Mouse (Mus musculus) liver, embryonic 11.5 days (tissue): ENCODE measurements around the gene Nfkbib. TPM values are rescaled to one million over a fixed set of nuclear protein-coding genes. Genes with fewer than 3 reads are reported as not detected.

ENCODE experiments used
- ATAC-seq: fragments of 200-750 bp; cut with Nextera tagmentation; replicated peaks from 2 replicates; pipeline ENCODE4 v1.8.0; 2017; ENCODE audit warnings: moderate number of reproducible peaks, mild to moderate bottlenecking, moderate TSS enrichment, moderate library complexity; ENCODE audit not compliant: low FRiP score
- DNase-seq: peaks from one replicate; pipeline ENCODE4 v3.0.0-alpha.2; 2017; ENCODE audit warnings: low spot score
- H3K27ac ChIP-seq: fragments of 300-500 bp; sonication (generic); 2 replicates; pipeline ENCODE4 v1.5.1; 2014; ENCODE audit warnings: mild to moderate bottlenecking, low read depth, low read length, control low read depth
- H3K27me3 ChIP-seq: fragments of 300-500 bp; sonication (generic); replicated peaks from 2 replicates; pipeline ENCODE4 v1.6.1; 2014; ENCODE audit warnings: low read length, mixed read lengths; ENCODE audit not compliant: control insufficient read depth, insufficient read depth
- H3K36me3 ChIP-seq: fragments of 300-500 bp; sonication (generic); 2 replicates; pipeline ENCODE4 v1.6.1; 2014; ENCODE audit warnings: mild to moderate bottlenecking, low read length, moderate library complexity, mixed read lengths; ENCODE audit not compliant: control insufficient read depth, insufficient read depth
- H3K4me1 ChIP-seq: fragments of 300-500 bp; sonication (generic); replicated peaks from 2 replicates; pipeline ENCODE4 v1.6.1; 2014; ENCODE audit warnings: low read length, mixed read lengths; ENCODE audit not compliant: control insufficient read depth, insufficient read depth
- H3K4me2 ChIP-seq: fragments of 300-500 bp; sonication (generic); 2 replicates; pipeline ENCODE4 v1.6.1; 2014; ENCODE audit warnings: mild to moderate bottlenecking, control low read depth, moderate library complexity
- H3K4me3 ChIP-seq: fragments of 300-500 bp; sonication (generic); 2 replicates; pipeline ENCODE4 v1.5.1; 2014; ENCODE audit warnings: low read depth, low read length, control low read depth
- H3K9ac ChIP-seq: fragments of 300-500 bp; sonication (generic); 2 replicates; pipeline ENCODE4 v1.6.1; 2014; ENCODE audit warnings: low read depth, low read length, control low read depth
- H3K9me3 ChIP-seq: fragments of 300-500 bp; sonication (generic); 2 replicates; pipeline ENCODE4 v1.6.1; 2016; ENCODE audit warnings: low read length, inconsistent platforms, mixed read lengths; ENCODE audit not compliant: control insufficient read depth
- WGBS: fragments of 180-500 bp; shearing (Covaris S2); extraction: QIAGEN DNeasy Blood & Tissue Kit; methylation state at CpG from one replicate; pipeline ENCODE4 v1.1.7; 2014; 5-methylcytosine and 5-hydroxymethylcytosine counted together
- polyA plus RNA-seq: library from polyadenylated mRNA; unstranded; fragments of >200 nt; fragmentation: Nextera tagmentation; extraction: Ambion mirVana; gene quantifications from 2 replicates; pipeline ENCODE4 v1.2.1, GENCODE M21; 2014

The Nfkbib gene
- polyA plus RNA-seq, 1 experiment from 2014 or later: 61.4 TPM

DNA sequence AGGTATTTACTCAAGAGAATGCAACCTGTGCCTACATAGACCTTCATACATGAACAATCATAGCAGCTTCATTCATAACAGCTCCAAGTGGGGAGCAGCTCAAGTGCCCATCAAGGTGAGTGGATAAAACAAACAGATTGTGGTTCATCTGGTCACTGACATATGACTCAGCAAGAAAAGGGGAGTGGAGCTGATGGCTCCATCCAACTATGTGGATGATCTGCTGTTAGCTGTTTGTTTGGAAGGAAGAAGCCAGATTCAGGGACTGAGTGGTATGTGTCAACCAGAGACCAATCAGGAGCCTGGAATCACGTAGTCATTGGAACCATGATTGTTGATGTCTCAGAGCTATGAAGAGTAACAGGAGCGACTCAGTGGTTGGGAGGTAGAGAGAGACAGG, 42.7 kb downstream of the Nfkbib start:
- Histone ChIP-seq H3K4me1 (no peaks in the 10 kb centered on the region), H3K9ac (no peak overlapping the region), H3K27ac (no peak overlapping the region), H3K36me3 (no peaks in the 10 kb centered on the region), H3K9me3 (no peaks in the 10 kb centered on the region), H3K4me3 (no peak overlapping the region), H3K27me3 (no peaks in the 10 kb centered on the region), H3K4me2 (no peak overlapping the region)
- 87% methylated on average over 2 of the region's 2 CpGs for WGBS
- ATAC-seq (no peak), DNase-seq (no peak)

- 90% methylated on average over 7 of the region's 7 CpGs for WGBS
- H3K27me3 ChIP-seq: no peaks in the 10 kb centered on the region
Observed at GRCm38 (mm10) chr7:28722079-28722478, 45.2 kb downstream of the Nfkbib start.

DNA sequence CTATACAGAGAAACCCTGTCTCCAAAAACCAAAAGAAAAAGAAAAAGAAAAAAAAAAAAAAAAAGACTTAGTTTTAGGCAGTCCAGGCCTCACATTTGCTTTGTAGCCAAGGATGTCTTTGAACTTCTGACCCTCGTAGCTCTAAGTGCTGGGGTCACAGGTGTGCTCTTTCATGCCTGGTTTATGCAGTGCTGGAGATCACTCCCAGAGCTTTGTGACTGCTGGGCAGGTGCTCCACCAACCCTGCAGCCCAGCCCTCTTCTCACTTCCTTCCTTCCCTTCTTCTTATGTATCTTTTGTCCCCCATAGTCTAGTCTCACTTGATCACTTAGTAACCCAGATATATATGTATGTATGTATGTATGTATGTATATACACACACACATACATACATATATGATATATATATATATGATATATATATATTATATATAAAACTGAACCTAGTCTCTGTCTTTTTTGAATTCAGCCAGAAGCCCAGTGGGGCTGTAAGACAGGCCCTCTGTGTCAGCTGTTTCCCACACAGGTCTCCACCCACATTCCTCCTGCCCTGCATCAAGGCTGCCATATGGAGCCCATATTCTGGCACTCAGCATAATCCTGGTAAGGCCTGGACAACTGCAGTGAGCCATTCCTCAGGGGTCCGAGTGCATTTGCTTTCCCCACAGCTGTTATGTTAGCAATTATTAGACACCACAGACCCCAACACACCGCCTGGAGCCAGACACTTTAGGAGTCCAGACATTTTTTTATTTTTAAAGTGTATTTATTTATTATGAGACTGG, 46.4 kb downstream of the Nfkbib start:
- WGBS: 65% methylated on average over 3 of the region's 3 CpGs

More at GRCm38 (mm10) chr7:28722079-28722478, 45.2 kb downstream of the Nfkbib start:
- H3K9me3 ChIP-seq: no peaks in the 10 kb centered on the region
- no peak overlapping the region for H3K4me3 ChIP-seq
- no peaks in the 10 kb centered on the region for H3K36me3 ChIP-seq
- ATAC-seq (no peak), DNase-seq (no peak)
- H3K27ac ChIP-seq: no peak overlapping the region
- no peak overlapping the region for H3K9ac ChIP-seq
- H3K4me1 ChIP-seq: no peaks in the 10 kb centered on the region
- no peak overlapping the region for H3K4me2 ChIP-seq

DNA sequence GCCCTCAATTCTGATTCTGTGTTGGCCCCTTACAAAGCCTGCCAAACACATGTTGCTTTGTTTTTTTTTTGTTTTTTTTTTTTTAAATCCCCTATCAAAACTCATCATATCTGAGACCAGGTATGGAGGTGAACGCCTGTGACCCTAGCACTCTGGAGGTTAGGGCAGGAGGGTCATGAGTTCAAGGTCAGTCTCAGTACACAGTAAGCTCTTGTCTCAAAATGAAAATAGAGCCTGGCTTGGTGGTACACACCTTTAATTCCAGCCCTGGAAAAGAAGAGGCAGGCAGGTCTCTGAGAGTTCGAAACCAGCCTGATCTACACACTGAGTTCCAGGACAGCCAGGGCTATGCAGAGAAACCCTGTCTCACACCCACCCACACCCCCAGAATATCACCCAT, 47.7 kb downstream of the Nfkbib start:
- Histone ChIP-seq H3K4me3 (no peak overlapping the region), H3K27ac (no peak overlapping the region), H3K4me1 (no peaks in the 10 kb centered on the region), H3K9me3 (no peaks in the 10 kb centered on the region), H3K36me3 (no peaks in the 10 kb centered on the region), H3K9ac (no peak overlapping the region), H3K4me2 (no peak overlapping the region), H3K27me3 (no peaks in the 10 kb centered on the region)
- ATAC-seq (no peak), DNase-seq (no peak)
- WGBS: 76% methylated on average over 2 of the region's 2 CpGs

More for the DNA sequence above, 46.4 kb downstream of the Nfkbib start:
- ATAC-seq (no peak), DNase-seq (no peak)
- H3K36me3 ChIP-seq: no peaks in the 10 kb centered on the region
- no peaks in the 10 kb centered on the region for H3K4me1 ChIP-seq
- no peak overlapping the region for H3K4me3 ChIP-seq
- no peak overlapping the region for H3K27ac ChIP-seq
- H3K27me3 ChIP-seq: no peaks in the 10 kb centered on the region
- no peaks in the 10 kb centered on the region for H3K9me3 ChIP-seq
- H3K9ac ChIP-seq: no peak overlapping the region
- no peak overlapping the region for H3K4me2 ChIP-seq

DNA sequence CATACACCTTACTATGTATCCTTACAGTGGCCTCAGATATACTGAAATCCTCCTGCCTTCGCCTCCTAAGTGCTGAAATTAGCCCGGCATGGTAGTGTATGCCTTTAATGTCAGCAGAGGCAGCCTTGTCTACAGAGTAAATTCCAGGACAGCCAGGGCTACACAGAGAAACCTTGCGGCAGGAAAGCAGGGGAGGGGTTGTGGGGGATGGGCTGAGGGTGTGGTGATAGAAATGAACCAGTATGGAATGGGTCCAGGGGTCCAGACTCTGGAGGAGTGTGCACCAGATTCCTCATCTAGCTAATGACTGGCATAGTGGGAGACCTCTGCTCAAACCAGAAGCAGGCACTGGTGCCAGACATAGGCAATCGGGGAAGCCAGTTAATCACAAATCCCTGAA, 48.2 kb downstream of the Nfkbib start:
- WGBS: 52% methylated on average over 4 of the region's 4 CpGs
- H3K9ac ChIP-seq: no peak overlapping the region
- H3K4me3 ChIP-seq: no peak overlapping the region
- ATAC-seq (no peak), DNase-seq (no peak)
- no peaks in the 10 kb centered on the region for H3K4me1 ChIP-seq
- H3K27me3 ChIP-seq: no peaks in the 10 kb centered on the region
- H3K27ac ChIP-seq: no peak overlapping the region
- no peaks in the 10 kb centered on the region for H3K36me3 ChIP-seq
- no peak overlapping the region for H3K4me2 ChIP-seq
- H3K9me3 ChIP-seq: no peaks in the 10 kb centered on the region

DNA sequence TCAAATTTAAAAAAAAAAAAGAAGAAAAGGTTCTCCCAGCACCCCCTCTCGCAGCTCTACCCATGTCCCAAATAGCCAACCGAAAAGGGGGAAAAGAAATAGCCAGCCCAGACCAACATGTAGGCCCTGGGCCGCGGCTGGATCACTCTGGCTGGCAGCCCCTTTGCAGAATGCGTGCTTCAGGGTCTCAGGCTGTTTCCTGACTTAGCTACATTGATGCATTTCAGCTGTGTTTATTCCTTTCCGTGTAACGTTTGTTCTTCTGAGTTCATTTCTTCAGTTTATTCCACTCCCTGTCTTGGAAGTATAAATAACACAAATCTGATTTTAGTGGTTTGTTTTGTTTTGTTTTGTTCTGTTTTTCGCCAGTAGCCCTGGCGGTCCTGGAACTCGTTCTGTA, 49.6 kb downstream of the Nfkbib start:
- Histone ChIP-seq H3K36me3 (no peaks in the 10 kb centered on the region), H3K4me2 (no peak overlapping the region), H3K4me3 (no peak overlapping the region), H3K4me1 (no peaks in the 10 kb centered on the region), H3K9me3 (no peaks in the 10 kb centered on the region), H3K9ac (no peak overlapping the region), H3K27ac (no peak overlapping the region), H3K27me3 (no peaks in the 10 kb centered on the region)
- no peak for DNase-seq
- WGBS: 83% methylated on average over 10 of the region's 10 CpGs
- no peak for ATAC-seq

- no peak within 1 kb of the TSS for H3K27ac ChIP-seq
- H3K9ac ChIP-seq: peak within 1 kb of the TSS; percentile 41
- ATAC-seq: no peak; the same call in 1 of the 2 replicates
- H3K4me1 ChIP-seq: no peaks in the 10 kb centered on the region
- H3K27me3 ChIP-seq: no peaks in the 10 kb centered on the region
- H3K4me2 ChIP-seq: peak within 1 kb of the TSS; percentile 69
- H3K9me3 ChIP-seq: no peaks in the 10 kb centered on the region
- H3K4me3 ChIP-seq: peak within 1 kb of the TSS; percentile 44
- peak; percentile 66 for DNase-seq
- 2% methylated on average over 36 of the region's 36 CpGs for WGBS
- H3K36me3 ChIP-seq: no peaks in the 10 kb centered on the region
Observed at GRCm38 (mm10) chr7:28716590-28717281, 50.6 kb downstream of the Nfkbib start, which contains the start of gene Fbxo17. Gene Fbxo17 (plus strand): TSS chr7:28716804.

GRCm38 (mm10) chr7:28715598-28715997, 51.7 kb downstream of the Nfkbib start:
- DNase-seq (no peak), ATAC-seq (no peak)
- H3K27ac ChIP-seq: no peak overlapping the region
- H3K9me3 ChIP-seq: no peaks in the 10 kb centered on the region
- H3K36me3 ChIP-seq: no peaks in the 10 kb centered on the region
- no peaks in the 10 kb centered on the region for H3K4me1 ChIP-seq
- no peak overlapping the region for H3K9ac ChIP-seq
- no peak overlapping the region for H3K4me2 ChIP-seq
- no peaks in the 10 kb centered on the region for H3K27me3 ChIP-seq
- no peak overlapping the region for H3K4me3 ChIP-seq
- 93% methylated on average over 2 of the region's 2 CpGs for WGBS

DNA sequence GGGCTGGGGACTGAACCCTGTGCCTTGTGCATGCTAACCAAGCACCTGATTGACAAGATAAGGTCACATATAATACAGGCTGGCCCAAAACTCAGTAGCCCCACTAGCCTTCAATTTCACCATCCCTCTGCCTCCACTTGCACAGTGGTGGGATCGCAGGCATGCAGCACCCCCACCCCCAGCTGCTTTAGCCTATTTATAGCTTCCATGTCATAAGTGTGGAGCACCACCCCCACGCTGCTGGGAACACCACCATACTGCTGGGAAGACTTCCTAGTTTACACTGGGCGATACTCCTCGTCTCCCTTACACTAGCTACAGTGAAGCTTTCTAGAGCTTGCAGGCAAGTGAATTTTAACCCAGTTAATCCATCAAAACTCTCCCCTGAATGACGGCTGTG, 52.6 kb downstream of the Nfkbib start:
- Histone ChIP-seq H3K4me3 (no peak overlapping the region), H3K36me3 (no peaks in the 10 kb centered on the region), H3K27me3 (no peaks in the 10 kb centered on the region), H3K4me2 (no peak overlapping the region), H3K27ac (no peak overlapping the region), H3K9ac (no peak overlapping the region), H3K4me1 (no peaks in the 10 kb centered on the region), H3K9me3 (no peaks in the 10 kb centered on the region)
- 73% methylated on average over 5 of the region's 5 CpGs for WGBS
- DNase-seq (no peak), ATAC-seq (no peak)
